Mouse (Mus musculus) ovary, postnatal 10 days (tissue): ENCODE results near the gene Arhgef3.
"Not testable (repeated sequence)": the region's sequence is repeated elsewhere in the genome, so short reads cannot be mapped to it uniquely, and the experiment has no call there.

Source experiments
- DNase-seq: peaks from one replicate; pipeline ENCODE4 v3.0.0; 2022; ENCODE audit warnings: low spot score

The Arhgef3 gene

GRCm38 (mm10) chr14:27192450-27192849 lies 77.8 kb downstream of the Arhgef3 start:
- no peak for DNase-seq

- DNase-seq, result no peak
These were observed 82.3 kb downstream of the Arhgef3 start for GRCm38 (mm10) chr14:27196980-27197379.

- DNase-seq, result no peak
These were observed 83.9 kb downstream of the Arhgef3 start for GRCm38 (mm10) chr14:27198490-27199089.

- no peak for DNase-seq
These were observed 84.4 kb downstream of the Arhgef3 start for GRCm38 (mm10) chr14:27199119-27199518.

GRCm38 (mm10) chr14:27199870-27200269 lies 85.2 kb downstream of the Arhgef3 start:
- DNase-seq, result no peak

- DNase-seq, result no peak
These were observed 86.3 kb downstream of the Arhgef3 start for GRCm38 (mm10) chr14:27200743-27201576.

GRCm38 (mm10) chr14:27201824-27202223 lies 87.1 kb downstream of the Arhgef3 start:
- DNase-seq, result no peak

GRCm38 (mm10) chr14:27204704-27205103 lies 90.0 kb downstream of the Arhgef3 start:
- DNase-seq, result no peak

- DNase-seq, result no peak
These were observed 91.7 kb downstream of the Arhgef3 start for GRCm38 (mm10) chr14:27206443-27206842.

GRCm38 (mm10) chr14:27209542-27209941 lies 94.8 kb downstream of the Arhgef3 start:
- no peak for DNase-seq

GRCm38 (mm10) chr14:27210801-27211200 lies 96.1 kb downstream of the Arhgef3 start:
- not testable (repeated sequence) for DNase-seq

- no peak for DNase-seq
These were observed 97.2 kb downstream of the Arhgef3 start for GRCm38 (mm10) chr14:27211743-27212445.

- no peak for DNase-seq
These were observed 99.5 kb downstream of the Arhgef3 start for GRCm38 (mm10) chr14:27214232-27214631.

- no peak for DNase-seq
These were observed 105.0 kb downstream of the Arhgef3 start for GRCm38 (mm10) chr14:27219668-27220067.

- no peak for DNase-seq
These were observed 105.6 kb downstream of the Arhgef3 start for GRCm38 (mm10) chr14:27220297-27220696.

GRCm38 (mm10) chr14:27224636-27225035 lies 109.9 kb downstream of the Arhgef3 start:
- no peak for DNase-seq

- no peak for DNase-seq
These were observed 111.6 kb downstream of the Arhgef3 start for GRCm38 (mm10) chr14:27226288-27226687.

- no peak for DNase-seq
These were observed 113.6 kb downstream of the Arhgef3 start for GRCm38 (mm10) chr14:27228288-27228687.

- no peak for DNase-seq
These were observed 114.3 kb downstream of the Arhgef3 start for GRCm38 (mm10) chr14:27228941-27229371.

GRCm38 (mm10) chr14:27229441-27230147 lies 114.9 kb downstream of the Arhgef3 start:
- DNase-seq, result no peak

- peak; percentile 24 for DNase-seq
These were observed 115.7 kb downstream of the Arhgef3 start for GRCm38 (mm10) chr14:27230262-27231022.
